Mouse (Mus musculus): ENCODE results near the gene Tsc2. TPM values are rescaled to one million over a fixed set of nuclear protein-coding genes. Genes with fewer than 3 reads are reported as not detected.

Tsc2 gene
- total and polyA plus RNA-seq, 2 experiments from 2014 or later, result 61.7 to 106 TPM

- DNase-seq (ENCODE audit: low spot score) (no peak), ATAC-seq (ENCODE audit: low FRiP score) (no peak)
- no peak for TF ChIP-seq CTCF (IDR thresholded peaks at IDR 0.05)
- Histone ChIP-seq H3K27me3 (ENCODE audit: insufficient read depth, low read length) (no peaks in the 10 kb centered on the region), H3K4me2 (ENCODE audit: low read depth, low read length, poor library complexity, severe bottlenecking) (no peak overlapping the region), H3K36me3 (ENCODE audit: insufficient read depth, low read length) (peaks cover 39% of the 10 kb centered on the region), H3K27ac (ENCODE audit: low read depth, low read length) (no peak overlapping the region), H3K4me1 (ENCODE audit: insufficient read depth, low read length) (no peaks in the 10 kb centered on the region), H3K9me3 (ENCODE audit: low read length) (no peaks in the 10 kb centered on the region), H3K9ac (replicated peaks; ENCODE audit: low read length, poor library complexity, severe bottlenecking) (no peak overlapping the region), H3K4me3 (ENCODE audit: low read depth, low read length) (no peak overlapping the region)
- 86% methylated on average over 7 of the region's 7 CpGs for WGBS
Measured at GRCm38 (mm10) chr17:24640119-24640518, 7.7 kb upstream of the Tsc2 start.

GRCm38 (mm10) chr17:24639571-24639988 is 7.2 kb upstream of the Tsc2 start:
- ATAC-seq (ENCODE audit: low FRiP score) (no peak), DNase-seq (ENCODE audit: low spot score) (no peak)
- H3K4me1 ChIP-seq (ENCODE audit: insufficient read depth, low read length), result no peaks in the 10 kb centered on the region
- H3K9ac ChIP-seq (replicated peaks; ENCODE audit: low read length, poor library complexity, severe bottlenecking), result no peak overlapping the region
- no peak for TF ChIP-seq CTCF (IDR thresholded peaks at IDR 0.05)
- H3K4me3 ChIP-seq (ENCODE audit: low read depth, low read length), result no peak overlapping the region
- H3K9me3 ChIP-seq (ENCODE audit: low read length), result no peaks in the 10 kb centered on the region
- H3K4me2 ChIP-seq (ENCODE audit: low read depth, low read length, poor library complexity, severe bottlenecking), result no peak overlapping the region
- WGBS, result 88% methylated on average over 5 of the region's 5 CpGs
- H3K27me3 ChIP-seq (ENCODE audit: insufficient read depth, low read length), result no peaks in the 10 kb centered on the region
- peaks cover 34% of the 10 kb centered on the region for H3K36me3 ChIP-seq (ENCODE audit: insufficient read depth, low read length)
- no peak overlapping the region for H3K27ac ChIP-seq (ENCODE audit: low read depth, low read length)

- Histone ChIP-seq H3K4me3 (ENCODE audit: low read depth, low read length) (no peak overlapping the region), H3K27ac (ENCODE audit: low read depth, low read length) (no peak overlapping the region), H3K27me3 (ENCODE audit: insufficient read depth, low read length) (no peaks in the 10 kb centered on the region), H3K9ac (replicated peaks; ENCODE audit: low read length, poor library complexity, severe bottlenecking) (no peak overlapping the region), H3K9me3 (ENCODE audit: low read length) (no peaks in the 10 kb centered on the region), H3K4me1 (ENCODE audit: insufficient read depth, low read length) (no peaks in the 10 kb centered on the region), H3K4me2 (ENCODE audit: low read depth, low read length, poor library complexity, severe bottlenecking) (no peak overlapping the region), H3K36me3 (ENCODE audit: insufficient read depth, low read length) (peaks cover 34% of the 10 kb centered on the region)
- DNase-seq (ENCODE audit: low spot score) (no peak), ATAC-seq (ENCODE audit: low FRiP score) (no peak)
- no peak for TF ChIP-seq CTCF (IDR thresholded peaks at IDR 0.05)
- WGBS, result 76% methylated on average over 9 of the region's 9 CpGs
Measured at GRCm38 (mm10) chr17:24638840-24639239, 6.4 kb upstream of the Tsc2 start.

- no peaks in the 10 kb centered on the region for H3K27me3 ChIP-seq (ENCODE audit: insufficient read depth, low read length)
- WGBS, result 92% methylated on average over 4 of the region's 4 CpGs
- TF ChIP-seq CTCF (IDR thresholded peaks at IDR 0.05), result no peak
- no peak overlapping the region for H3K27ac ChIP-seq (ENCODE audit: low read depth, low read length)
- no peak overlapping the region for H3K4me2 ChIP-seq (ENCODE audit: low read depth, low read length, poor library complexity, severe bottlenecking)
- ATAC-seq (ENCODE audit: low FRiP score), result no peak
- no peaks in the 10 kb centered on the region for H3K4me1 ChIP-seq (ENCODE audit: insufficient read depth, low read length)
- H3K36me3 ChIP-seq (ENCODE audit: insufficient read depth, low read length), result peaks cover 34% of the 10 kb centered on the region
- no peaks in the 10 kb centered on the region for H3K9me3 ChIP-seq (ENCODE audit: low read length)
- no peak overlapping the region for H3K9ac ChIP-seq (replicated peaks; ENCODE audit: low read length, poor library complexity, severe bottlenecking)
- DNase-seq (ENCODE audit: low spot score), result no peak
- no peak overlapping the region for H3K4me3 ChIP-seq (ENCODE audit: low read depth, low read length)
Measured at GRCm38 (mm10) chr17:24638214-24638613, 5.8 kb upstream of the Tsc2 start.

- ATAC-seq (ENCODE audit: low FRiP score) (no peak), DNase-seq (ENCODE audit: low spot score) (no peak)
- H3K4me2 ChIP-seq (ENCODE audit: low read depth, low read length, poor library complexity, severe bottlenecking), result no peak overlapping the region
- no peaks in the 10 kb centered on the region for H3K9me3 ChIP-seq (ENCODE audit: low read length)
- no peak overlapping the region for H3K9ac ChIP-seq (replicated peaks; ENCODE audit: low read length, poor library complexity, severe bottlenecking)
- no peak overlapping the region for H3K27ac ChIP-seq (ENCODE audit: low read depth, low read length)
- 65% methylated on average over 5 of the region's 5 CpGs for WGBS
- peaks cover 27% of the 10 kb centered on the region for H3K36me3 ChIP-seq (ENCODE audit: insufficient read depth, low read length)
- no peaks in the 10 kb centered on the region for H3K4me1 ChIP-seq (ENCODE audit: insufficient read depth, low read length)
- H3K27me3 ChIP-seq (ENCODE audit: insufficient read depth, low read length), result no peaks in the 10 kb centered on the region
- H3K4me3 ChIP-seq (ENCODE audit: low read depth, low read length), result no peak overlapping the region
- no peak for TF ChIP-seq CTCF (IDR thresholded peaks at IDR 0.05)
Measured at GRCm38 (mm10) chr17:24636781-24637481, 4.5 kb upstream of the Tsc2 start.

- Histone ChIP-seq H3K27ac (ENCODE audit: low read depth, low read length) (no peak overlapping the region), H3K27me3 (ENCODE audit: insufficient read depth, low read length) (no peaks in the 10 kb centered on the region), H3K9ac (replicated peaks; ENCODE audit: low read length, poor library complexity, severe bottlenecking) (no peak overlapping the region), H3K4me1 (ENCODE audit: insufficient read depth, low read length) (no peaks in the 10 kb centered on the region), H3K36me3 (ENCODE audit: insufficient read depth, low read length) (peaks cover 22% of the 10 kb centered on the region), H3K4me3 (ENCODE audit: low read depth, low read length) (no peak overlapping the region), H3K9me3 (ENCODE audit: low read length) (no peaks in the 10 kb centered on the region), H3K4me2 (ENCODE audit: low read depth, low read length, poor library complexity, severe bottlenecking) (no peak overlapping the region)
- no peak for ATAC-seq (ENCODE audit: low FRiP score)
- DNase-seq (ENCODE audit: low spot score), result no peak
- TF ChIP-seq CTCF (IDR thresholded peaks at IDR 0.05), result no peak
- WGBS, result 92% methylated on average over 5 of the region's 5 CpGs
Measured at GRCm38 (mm10) chr17:24635694-24636093, 3.3 kb upstream of the Tsc2 start.
